Mouse (Mus musculus): Measurements from ENCODE around the gene Slc25a54. TPM values are rescaled to one million over a fixed set of nuclear protein-coding genes. Genes with fewer than 3 reads are reported as not detected.

The Slc25a54 gene
- not detected in 2 replicates for total RNA-seq (2017)

DNA sequence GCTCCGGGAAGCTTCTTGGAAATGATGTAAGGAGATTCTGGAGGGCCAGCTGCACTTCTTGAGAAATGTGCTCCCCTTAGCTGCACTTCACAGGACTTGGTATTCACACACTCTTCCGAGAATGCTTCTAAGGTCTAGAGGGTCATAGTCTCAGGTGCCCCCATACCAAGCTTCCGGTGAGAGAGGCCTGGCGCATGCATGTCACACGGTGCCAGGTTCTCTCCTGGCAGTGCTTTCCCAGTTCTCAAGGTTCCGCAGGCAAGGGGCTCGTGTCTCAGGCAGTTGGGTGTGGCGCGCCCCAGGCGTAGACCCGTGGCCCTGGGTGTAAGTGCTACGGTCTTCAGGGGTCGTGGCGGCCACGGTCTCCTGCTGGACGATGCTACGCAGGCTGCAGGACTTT, at the start of gene Slc25a54:
Gene Slc25a54 (plus strand): TSS at position 301 of the 400 bp plus-strand sequence.
- ATAC-seq (replicated peaks; ENCODE audit: low read depth, poor library complexity, severe bottlenecking), result no peak

GRCm38 (mm10) chr3:109030817-109031216, 49.5 kb upstream of the Slc25a54 start:
- peak; percentile 19; the same call in 1 of the 2 replicates for ATAC-seq (replicated peaks; ENCODE audit: low read depth, poor library complexity, severe bottlenecking)

- no peak for ATAC-seq (replicated peaks; ENCODE audit: low read depth, poor library complexity, severe bottlenecking)
Measured at GRCm38 (mm10) chr3:109031626-109032025, 48.6 kb upstream of the Slc25a54 start.

DNA sequence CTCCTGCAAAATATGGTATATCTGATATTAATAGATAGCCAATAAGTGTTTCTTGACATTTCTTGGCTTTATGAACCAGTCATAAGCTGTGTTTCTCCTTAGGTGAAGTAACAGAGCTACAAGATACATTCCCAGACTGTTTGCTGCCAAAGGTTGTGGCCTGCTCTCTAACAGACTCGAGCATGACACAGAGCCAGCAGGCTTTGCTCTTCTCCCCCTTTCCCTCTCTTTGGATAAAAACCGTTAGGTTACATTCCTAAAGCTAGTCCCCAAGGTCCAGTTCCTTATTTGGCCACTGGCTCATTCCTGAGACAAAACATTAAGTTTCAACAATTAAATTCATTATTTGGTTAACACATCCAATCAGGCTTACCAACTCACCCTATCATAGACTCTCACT, 48.0 kb upstream of the Slc25a54 start:
- ATAC-seq (replicated peaks; ENCODE audit: low read depth, poor library complexity, severe bottlenecking), result no peak

DNA sequence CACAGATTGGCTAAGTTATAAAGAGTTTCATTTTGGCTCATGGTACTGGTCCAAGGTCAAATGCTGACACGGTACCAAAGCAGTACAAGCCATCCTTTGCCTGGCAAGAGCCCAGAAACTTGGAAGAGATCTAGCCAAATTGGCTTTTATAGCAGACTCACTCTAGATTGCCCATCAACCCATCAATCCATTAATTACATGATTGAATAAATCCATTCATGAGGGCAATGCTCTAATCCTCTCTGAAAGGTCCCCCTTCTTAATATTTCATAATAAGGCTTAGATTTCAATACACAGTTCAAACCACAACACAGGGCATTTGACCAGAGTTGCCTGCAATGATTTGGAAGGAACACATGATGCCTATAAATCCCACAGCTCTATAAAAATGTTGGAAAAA, 45.9 kb upstream of the Slc25a54 start:
- ATAC-seq (replicated peaks; ENCODE audit: low read depth, poor library complexity, severe bottlenecking), result no peak

GRCm38 (mm10) chr3:109040908-109041307, 39.4 kb upstream of the Slc25a54 start:
- ATAC-seq (replicated peaks; ENCODE audit: low read depth, poor library complexity, severe bottlenecking), result no peak

DNA sequence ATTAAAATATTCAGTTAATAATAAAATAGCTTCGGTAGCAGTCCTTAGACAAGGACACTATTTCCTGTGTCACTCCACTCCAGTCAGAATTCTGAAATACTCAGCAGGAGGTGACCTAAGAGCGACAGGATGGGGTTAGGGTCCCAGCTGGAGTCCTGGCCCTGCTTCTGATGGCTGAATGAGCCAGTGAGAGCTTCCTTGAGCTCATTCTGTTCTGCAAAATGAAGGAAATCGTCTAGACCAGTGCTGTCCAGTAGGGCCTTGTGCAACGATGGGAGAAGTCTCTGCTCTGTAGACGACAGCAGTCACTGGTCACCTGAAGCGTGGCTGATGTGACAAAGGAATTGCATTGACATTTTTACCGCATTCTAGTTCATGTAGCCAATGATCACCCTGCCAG, 36.9 kb upstream of the Slc25a54 start:
- ATAC-seq (replicated peaks; ENCODE audit: low read depth, poor library complexity, severe bottlenecking), result no peak

GRCm38 (mm10) chr3:109046428-109046827, 33.8 kb upstream of the Slc25a54 start:
- peak; percentile 54; the same call in 1 of the 2 replicates for ATAC-seq (replicated peaks; ENCODE audit: low read depth, poor library complexity, severe bottlenecking)

GRCm38 (mm10) chr3:109047707-109048283, 32.5 kb upstream of the Slc25a54 start:
- no peak for ATAC-seq (replicated peaks; ENCODE audit: low read depth, poor library complexity, severe bottlenecking)

DNA sequence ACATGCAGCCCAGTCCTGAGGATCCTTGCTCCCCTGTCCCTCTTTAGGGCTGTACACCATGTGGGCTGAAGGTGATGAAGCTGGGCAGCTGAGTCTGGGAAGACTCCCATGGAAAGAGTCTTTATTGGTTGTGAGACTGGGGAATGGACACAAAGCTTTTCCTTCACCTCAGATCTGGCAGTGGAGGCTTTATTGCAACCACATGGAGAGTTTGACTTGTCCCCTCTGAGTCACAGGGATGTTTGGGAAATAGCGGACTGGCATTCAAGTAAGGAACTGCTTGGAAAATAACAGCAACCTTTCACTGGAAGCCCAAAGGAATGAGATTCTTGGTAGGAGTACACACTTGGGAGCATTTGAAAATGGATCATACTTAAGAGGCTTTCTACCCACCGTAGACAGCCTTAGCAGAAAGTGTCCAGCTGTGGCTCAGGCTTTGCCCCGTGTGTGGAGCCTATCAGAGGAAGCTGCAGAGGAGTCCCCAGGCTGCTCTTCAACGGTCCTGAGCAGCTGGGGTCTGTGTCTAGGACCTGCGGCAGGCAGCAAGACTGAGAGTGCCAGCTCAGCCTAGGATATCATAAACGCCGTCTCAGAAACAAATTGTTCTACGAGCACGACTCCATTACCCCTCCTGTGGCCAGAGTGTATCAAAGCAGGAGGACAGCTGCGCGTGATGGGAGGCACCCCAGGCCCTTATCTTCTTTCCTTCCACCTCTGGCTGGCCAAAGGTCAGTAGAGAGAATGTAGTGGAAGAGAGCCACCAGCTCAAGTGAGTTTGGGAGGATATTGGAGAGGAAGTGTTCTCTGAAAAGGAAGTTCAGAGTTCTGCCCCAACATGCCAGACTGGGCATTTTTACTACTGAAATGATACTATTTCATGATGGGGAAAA, 29.0 kb upstream of the Slc25a54 start:
- ATAC-seq (replicated peaks; ENCODE audit: low read depth, poor library complexity, severe bottlenecking), result peak; percentile 85

DNA sequence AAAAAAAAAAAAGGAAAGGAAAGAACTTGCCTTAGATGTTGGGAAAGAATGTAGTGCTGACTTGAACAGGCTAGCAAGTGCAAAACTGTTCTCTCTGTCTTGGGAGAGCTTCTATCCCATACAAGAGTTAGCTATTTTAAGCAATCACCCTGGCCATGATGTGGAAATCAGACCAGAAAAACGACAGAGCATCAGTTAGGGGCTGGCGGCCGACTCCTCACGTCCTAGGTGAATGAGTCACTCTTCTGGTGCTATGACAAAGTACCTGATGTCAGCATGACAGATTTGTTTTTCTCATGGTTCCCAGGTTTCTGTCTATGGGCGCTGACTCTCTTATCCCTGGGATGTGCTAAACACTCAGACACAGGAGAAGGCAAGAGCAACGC, 28.3 kb upstream of the Slc25a54 start:
- 0 out of 2 replicates have a peak, but pooled peaks have one; percentile 5 for ATAC-seq (replicated peaks; ENCODE audit: low read depth, poor library complexity, severe bottlenecking)

GRCm38 (mm10) chr3:109059903-109060302, 20.4 kb upstream of the Slc25a54 start:
- ATAC-seq (replicated peaks; ENCODE audit: low read depth, poor library complexity, severe bottlenecking), result no peak

- ATAC-seq (replicated peaks; ENCODE audit: low read depth, poor library complexity, severe bottlenecking), result no peak
Measured at GRCm38 (mm10) chr3:109062391-109062790, 17.9 kb upstream of the Slc25a54 start.

DNA sequence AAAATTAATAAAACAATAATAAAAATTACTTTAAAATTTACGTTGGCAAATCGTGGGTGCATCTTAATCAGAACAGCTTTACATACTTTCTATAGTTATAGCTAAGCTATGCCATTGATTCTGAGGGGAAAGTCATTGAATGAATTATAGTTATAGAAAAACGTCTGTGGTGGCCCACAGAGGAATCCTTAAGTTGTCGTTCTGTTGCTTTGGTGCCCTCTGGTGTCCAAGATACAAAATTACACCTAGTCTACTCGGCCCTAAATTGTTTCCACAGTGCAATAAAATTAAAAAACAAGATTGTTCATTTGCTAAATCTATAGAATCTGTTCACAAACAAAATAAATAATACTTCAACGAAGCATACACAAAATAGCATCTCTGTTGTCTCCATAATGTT, 17.3 kb upstream of the Slc25a54 start:
- peak; percentile 87 for ATAC-seq (replicated peaks; ENCODE audit: low read depth, poor library complexity, severe bottlenecking)

GRCm38 (mm10) chr3:109084418-109084817, 4.1 kb downstream of the Slc25a54 start:
- no peak for ATAC-seq (replicated peaks; ENCODE audit: low read depth, poor library complexity, severe bottlenecking)

GRCm38 (mm10) chr3:109088460-109088859, 8.2 kb downstream of the Slc25a54 start:
- no peak for ATAC-seq (replicated peaks; ENCODE audit: low read depth, poor library complexity, severe bottlenecking)

DNA sequence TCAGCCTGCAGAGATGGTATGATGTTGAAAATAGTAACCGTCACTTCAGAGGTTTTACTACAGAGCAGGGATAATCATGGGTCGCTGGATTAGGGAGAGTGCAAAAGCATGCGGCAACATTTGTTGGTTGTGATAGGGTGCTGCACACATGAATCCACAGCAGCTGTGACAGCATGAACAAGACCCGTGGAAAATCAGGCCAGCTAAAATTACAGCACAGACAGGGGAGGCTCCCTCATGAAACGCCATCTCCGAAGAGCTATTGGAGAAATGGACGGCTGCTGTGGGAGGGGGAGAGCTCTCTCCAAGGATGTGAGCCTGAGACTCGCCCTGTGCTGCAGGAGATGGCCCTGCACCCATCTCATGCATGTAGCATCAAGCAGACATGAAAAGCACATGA, 24.4 kb downstream of the Slc25a54 start:
- no peak for ATAC-seq (replicated peaks; ENCODE audit: low read depth, poor library complexity, severe bottlenecking)

DNA sequence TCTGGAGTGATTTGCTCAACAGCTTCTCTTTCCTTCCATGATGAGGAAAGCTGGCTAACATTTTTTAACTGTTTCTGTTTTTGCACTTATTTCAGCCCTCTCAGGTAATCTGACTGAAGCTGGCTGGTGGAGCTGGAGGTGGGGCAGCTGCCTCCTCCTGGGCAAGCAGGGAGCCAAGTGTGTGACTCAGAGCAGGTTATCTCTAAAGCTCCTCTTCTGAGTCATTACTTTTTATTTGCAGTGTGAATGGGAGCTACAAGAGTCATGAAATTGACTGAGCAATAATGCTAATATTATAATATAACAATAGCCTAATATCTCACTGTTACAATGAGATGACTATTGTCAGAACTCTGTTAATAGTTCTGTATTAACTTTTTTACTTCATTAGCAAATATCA, 36.9 kb downstream of the Slc25a54 start:
- ATAC-seq (replicated peaks; ENCODE audit: low read depth, poor library complexity, severe bottlenecking), result no peak

DNA sequence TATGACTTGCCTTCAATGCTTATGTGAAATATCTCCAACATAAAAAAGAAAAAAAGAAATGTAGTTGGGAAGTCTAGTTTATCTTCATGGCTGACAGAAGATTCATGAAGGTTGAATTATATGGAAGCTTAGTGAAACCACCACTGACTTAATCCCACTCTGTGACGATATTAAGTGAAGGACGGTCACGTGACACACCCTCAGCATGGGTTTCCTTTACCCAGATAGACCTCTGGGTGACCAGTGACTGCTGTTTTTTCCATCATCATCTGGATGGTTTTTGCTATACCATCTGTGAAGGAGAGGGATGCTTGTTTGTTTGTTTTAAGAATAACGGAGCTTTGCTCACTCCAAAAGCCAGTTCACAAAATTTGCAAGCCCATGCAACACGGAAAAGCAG, 39.3 kb downstream of the Slc25a54 start:
- ATAC-seq (replicated peaks; ENCODE audit: low read depth, poor library complexity, severe bottlenecking), result no peak

DNA sequence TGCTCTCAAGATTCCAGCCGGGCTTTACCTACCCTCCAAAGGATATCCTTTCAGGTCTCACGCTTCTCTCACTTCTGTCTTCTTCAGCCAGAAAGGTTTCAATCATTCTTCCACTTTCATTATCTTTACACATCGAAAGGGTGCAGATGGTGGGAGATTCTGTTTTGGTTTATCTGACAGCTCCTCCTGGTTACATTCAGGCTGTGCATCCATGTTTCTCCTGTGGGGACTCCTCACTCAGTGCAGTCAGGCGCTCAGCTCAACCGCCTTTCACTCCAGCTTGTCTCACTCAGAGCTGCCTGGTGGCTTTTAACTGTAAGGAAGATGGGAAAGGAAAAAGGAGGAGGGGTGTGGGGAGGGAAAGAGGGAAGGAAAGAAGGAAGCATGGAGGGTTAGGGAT, 39.7 kb downstream of the Slc25a54 start:
- no peak for ATAC-seq (replicated peaks; ENCODE audit: low read depth, poor library complexity, severe bottlenecking)

All from common myeloid progenitor, adult 5-6 weeks (primary cell).